Mouse (Mus musculus): ENCODE results near the gene Cep131.

DNA sequence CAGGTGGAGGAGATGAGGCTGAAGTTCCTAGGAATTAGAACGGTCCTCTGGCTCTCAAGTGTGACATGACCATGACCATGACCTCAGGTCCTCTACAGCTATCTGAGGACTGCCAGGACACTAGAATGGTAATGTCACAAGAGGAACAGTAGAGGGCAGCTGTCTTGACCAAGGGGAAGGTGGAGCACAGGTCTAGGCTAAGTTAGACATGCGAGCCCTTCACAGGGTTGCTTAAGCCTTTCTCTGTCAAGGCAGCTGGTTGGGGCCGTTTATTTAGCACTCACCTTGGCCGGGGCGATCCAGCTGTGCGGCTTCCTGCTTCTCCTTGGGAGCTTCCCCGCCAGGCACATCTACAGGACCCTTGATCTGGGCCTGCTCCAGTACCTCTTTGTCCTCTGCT lies 23.9 kb upstream of the Cep131 start:
- TF ChIP-seq EP300 (IDR thresholded peaks at IDR 0.05; ENCODE audit: insufficient read depth, low read depth, low read length): no peak
- no peak for TF ChIP-seq POLR2A (IDR thresholded peaks at IDR 0.05; ENCODE audit: insufficient read depth, low read length)
